Mouse (Mus musculus): ENCODE measurements around the gene Tcp11l2. TPM values are rescaled to one million over a fixed set of nuclear protein-coding genes. Genes with fewer than 3 reads are reported as not detected.
A peak's percentile ranks its signal among the peaks of the same experiment; 100 is the strongest.

Tcp11l2 gene
- polyA plus RNA-seq (2014; fragmentation: Nextera tagmentation; extraction: Ambion mirVana) = 15.1 and 17.4 TPM in 2 replicates

GRCm38 (mm10) chr10:84576395-84577070 lies at the start of gene Tcp11l2:
TSS of gene Tcp11l2 (plus strand) at chr10:84576626.
- peak within 1 kb of the TSS; percentile 97 for H3K4me2 ChIP-seq
- H3K9me3 ChIP-seq (ENCODE audit: low read depth, low read length) = no peaks in the 10 kb centered on the region
- WGBS = under 1% methylated on average over 46 of the region's 46 CpGs
- H3K27ac ChIP-seq (ENCODE audit: low read depth) = peak within 1 kb of the TSS; percentile 77
- peak; percentile 99 for ATAC-seq (ENCODE audit: insufficient read depth)
- H3K9ac ChIP-seq = peak within 1 kb of the TSS; percentile 62
- peak; percentile 97 for DNase-seq
- H3K4me1 ChIP-seq (ENCODE audit: insufficient read depth) = peaks cover 5% of the 10 kb centered on the region
- peak; percentile 36 for TF ChIP-seq CTCF (IDR thresholded peaks at IDR 0.05; ENCODE audit: low read depth)
- no peaks in the 10 kb centered on the region for H3K27me3 ChIP-seq (ENCODE audit: insufficient read depth, low read length)
- H3K4me3 ChIP-seq (ENCODE audit: low read depth, low read length) = peak within 1 kb of the TSS; percentile 82
- H3K36me3 ChIP-seq (ENCODE audit: insufficient read depth) = no peaks in the 10 kb centered on the region

- H3K4me1 ChIP-seq (ENCODE audit: insufficient read depth) = peaks cover 9% of the 10 kb centered on the region
- no peak overlapping the region for H3K27ac ChIP-seq (ENCODE audit: low read depth)
- H3K4me2 ChIP-seq = no peak overlapping the region
- H3K4me3 ChIP-seq (ENCODE audit: low read depth, low read length) = no peak overlapping the region
- no peak for ATAC-seq (ENCODE audit: insufficient read depth)
- TF ChIP-seq CTCF (IDR thresholded peaks at IDR 0.05; ENCODE audit: low read depth) = no peak
- 65% methylated on average over 5 of the region's 5 CpGs for WGBS
- no peaks in the 10 kb centered on the region for H3K27me3 ChIP-seq (ENCODE audit: insufficient read depth, low read length)
- no peak overlapping the region for H3K9ac ChIP-seq
- H3K9me3 ChIP-seq (ENCODE audit: low read depth, low read length) = no peaks in the 10 kb centered on the region
- peaks cover 86% of the 10 kb centered on the region for H3K36me3 ChIP-seq (ENCODE audit: insufficient read depth)
- DNase-seq = no peak
These were observed 49.4 kb upstream of the Tcp11l2 start for GRCm38 (mm10) chr10:84527070-84527469.

GRCm38 (mm10) chr10:84527631-84528030 lies 48.8 kb upstream of the Tcp11l2 start:
- no peak for TF ChIP-seq CTCF (IDR thresholded peaks at IDR 0.05; ENCODE audit: low read depth)
- Histone ChIP-seq H3K4me1 (ENCODE audit: insufficient read depth) (peaks cover 13% of the 10 kb centered on the region), H3K4me2 (no peak overlapping the region), H3K9ac (no peak overlapping the region), H3K36me3 (ENCODE audit: insufficient read depth) (peaks cover 81% of the 10 kb centered on the region), H3K27me3 (ENCODE audit: insufficient read depth, low read length) (no peaks in the 10 kb centered on the region), H3K4me3 (ENCODE audit: low read depth, low read length) (no peak overlapping the region), H3K9me3 (ENCODE audit: low read depth, low read length) (no peaks in the 10 kb centered on the region), H3K27ac (ENCODE audit: low read depth) (no peak overlapping the region)
- DNase-seq (no peak), ATAC-seq (ENCODE audit: insufficient read depth) (no peak)
- 81% methylated on average over 12 of the region's 12 CpGs for WGBS

GRCm38 (mm10) chr10:84530388-84530787 lies 46.0 kb upstream of the Tcp11l2 start:
- WGBS = 80% methylated on average over 8 of the region's 8 CpGs
- H3K4me1 ChIP-seq (ENCODE audit: insufficient read depth) = peaks cover 14% of the 10 kb centered on the region

DNA sequence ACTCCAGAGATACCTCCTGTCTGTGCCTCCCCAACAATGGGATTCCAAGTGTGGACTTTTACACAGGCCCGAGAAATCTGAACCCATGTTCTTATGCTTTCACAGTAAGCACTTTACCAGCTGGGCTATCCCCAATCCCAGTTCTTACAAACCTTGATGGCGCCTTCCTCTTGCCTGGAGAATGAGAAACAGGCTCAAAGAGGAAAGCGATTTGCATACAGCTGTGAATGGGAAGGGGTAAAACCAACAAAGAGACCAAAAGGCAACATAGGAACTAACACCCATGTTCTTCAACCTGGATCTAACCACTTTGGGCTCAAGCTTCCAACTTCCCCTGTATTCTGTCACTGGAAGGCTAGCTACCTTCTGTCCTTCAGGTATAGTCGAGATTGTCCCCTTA lies 44.9 kb upstream of the Tcp11l2 start:
- H3K4me3 ChIP-seq (ENCODE audit: low read depth, low read length) = peak overlapping the region; percentile 90
- H3K4me1 ChIP-seq (ENCODE audit: insufficient read depth) = peaks cover 14% of the 10 kb centered on the region
- TF ChIP-seq CTCF (IDR thresholded peaks at IDR 0.05; ENCODE audit: low read depth) = no peak
- no peaks in the 10 kb centered on the region for H3K9me3 ChIP-seq (ENCODE audit: low read depth, low read length)
- H3K36me3 ChIP-seq (ENCODE audit: insufficient read depth) = peaks cover 52% of the 10 kb centered on the region
- H3K27me3 ChIP-seq (ENCODE audit: insufficient read depth, low read length) = no peaks in the 10 kb centered on the region
- no peak for DNase-seq
- H3K4me2 ChIP-seq = peak overlapping the region; percentile 81
- peak overlapping the region; percentile 96 for H3K9ac ChIP-seq
- no peak overlapping the region for H3K27ac ChIP-seq (ENCODE audit: low read depth)
- ATAC-seq (ENCODE audit: insufficient read depth) = no peak
- 78% methylated on average over 4 of the region's 4 CpGs for WGBS

More at GRCm38 (mm10) chr10:84530388-84530787, 46.0 kb upstream of the Tcp11l2 start:
- peak overlapping the region; percentile 81 for H3K4me2 ChIP-seq
- H3K4me3 ChIP-seq (ENCODE audit: low read depth, low read length) = no peak overlapping the region
- DNase-seq (no peak), ATAC-seq (ENCODE audit: insufficient read depth) (no peak)
- no peak overlapping the region for H3K27ac ChIP-seq (ENCODE audit: low read depth)
- peaks cover 62% of the 10 kb centered on the region for H3K36me3 ChIP-seq (ENCODE audit: insufficient read depth)
- no peaks in the 10 kb centered on the region for H3K9me3 ChIP-seq (ENCODE audit: low read depth, low read length)
- H3K9ac ChIP-seq = 0 out of 2 replicates have a peak overlapping the region, but pooled peaks have one; percentile 2
- no peaks in the 10 kb centered on the region for H3K27me3 ChIP-seq (ENCODE audit: insufficient read depth, low read length)
- no peak for TF ChIP-seq CTCF (IDR thresholded peaks at IDR 0.05; ENCODE audit: low read depth)

DNA sequence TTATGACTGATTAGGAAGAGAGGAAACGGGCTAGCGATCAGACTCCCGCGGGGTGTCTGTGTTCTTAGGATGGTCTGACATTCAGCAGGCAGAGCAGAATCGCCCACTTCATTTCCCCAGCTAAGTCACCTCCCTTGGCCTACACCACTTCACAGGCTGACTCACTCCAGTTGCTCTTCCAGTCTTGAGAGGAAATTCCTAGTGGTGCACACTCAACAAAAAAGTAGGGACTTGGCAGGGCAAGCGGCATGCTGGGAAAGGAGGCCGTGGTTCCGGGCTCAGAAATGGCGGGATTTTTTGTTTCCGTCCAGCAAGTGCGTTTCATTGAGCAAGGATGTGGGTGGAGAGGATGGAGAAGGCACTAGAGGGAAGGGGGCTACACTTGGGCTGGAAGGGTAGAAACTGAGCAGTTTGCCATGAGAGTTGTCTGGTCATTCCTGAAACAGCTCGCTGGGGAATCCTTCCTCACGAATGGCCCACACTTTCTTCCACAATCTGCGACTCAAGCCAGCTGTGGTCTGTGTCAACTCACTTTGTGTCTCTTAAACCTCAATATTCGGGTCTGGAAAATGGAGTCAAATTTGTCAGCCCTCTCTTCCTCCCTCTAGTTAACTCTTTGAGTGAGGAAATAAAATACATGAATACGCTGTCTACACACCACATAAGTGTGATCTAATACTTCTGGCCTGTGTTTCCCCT lies 44.1 kb upstream of the Tcp11l2 start:
- no peak for TF ChIP-seq CTCF (IDR thresholded peaks at IDR 0.05; ENCODE audit: low read depth)
- WGBS = 28% methylated on average over 16 of the region's 16 CpGs
- ATAC-seq (ENCODE audit: insufficient read depth) = no peak
- DNase-seq = peak; percentile 80
- Histone ChIP-seq H3K27me3 (ENCODE audit: insufficient read depth, low read length) (no peaks in the 10 kb centered on the region), H3K4me1 (ENCODE audit: insufficient read depth) (peaks cover 14% of the 10 kb centered on the region), H3K27ac (ENCODE audit: low read depth) (peak overlapping the region; percentile 92), H3K4me3 (ENCODE audit: low read depth, low read length) (peak overlapping the region; percentile 90), H3K4me2 (peak overlapping the region; percentile 81), H3K9ac (peak overlapping the region; percentile 96), H3K9me3 (ENCODE audit: low read depth, low read length) (no peaks in the 10 kb centered on the region), H3K36me3 (ENCODE audit: insufficient read depth) (peaks cover 44% of the 10 kb centered on the region)

All from lung, embryonic 14.5 days (tissue).